Mouse (Mus musculus) limb, embryonic 14.5 days (tissue): ENCODE results near the gene Cntrob. TPM values are rescaled to one million over a fixed set of nuclear protein-coding genes. Genes with fewer than 3 reads are reported as not detected.

Experiments used
- ATAC-seq: fragments of 200-750 bp; cut with Nextera tagmentation; 2 replicates; pipeline ENCODE4 v1.8.0; 2017; ENCODE audit warnings: low read depth, moderate number of reproducible peaks, moderate TSS enrichment; ENCODE audit not compliant: low FRiP score
- DNase-seq: peaks from one replicate; pipeline ENCODE4 v3.0.0-alpha.2; 2015; ENCODE audit warnings: low spot score
- H3K27ac ChIP-seq: fragments of 300-500 bp; sonication (generic); replicated peaks from 2 replicates; pipeline ENCODE4 v1.5.1; 2014; ENCODE audit warnings: low read depth, mild to moderate bottlenecking, low read length, moderate library complexity, mixed read lengths
- H3K27me3 ChIP-seq: fragments of 300-500 bp; sonication (generic); 2 replicates; pipeline ENCODE4 v1.6.1; 2014; ENCODE audit warnings: low read length, mixed read lengths; ENCODE audit not compliant: control insufficient read depth, insufficient read depth
- H3K36me3 ChIP-seq: fragments of 300-500 bp; sonication (generic); 2 replicates; pipeline ENCODE4 v1.6.1; 2014; ENCODE audit warnings: mild to moderate bottlenecking, low read length, moderate library complexity, mixed read lengths; ENCODE audit not compliant: control insufficient read depth, insufficient read depth
- H3K4me1 ChIP-seq: fragments of 300-500 bp; sonication (generic); 2 replicates; pipeline ENCODE4 v1.6.1; 2014; ENCODE audit warnings: antibody characterized with exemption, low read length, mixed read lengths; ENCODE audit not compliant: control insufficient read depth, insufficient read depth
- H3K4me2 ChIP-seq: fragments of 300-500 bp; sonication (generic); replicated peaks from 2 replicates; pipeline ENCODE4 v1.6.1; 2014; ENCODE audit warnings: low read depth, mild to moderate bottlenecking, low read length, moderate library complexity; ENCODE audit not compliant: severe bottlenecking
- H3K4me3 ChIP-seq: fragments of 300-500 bp; sonication (generic); replicated peaks from 2 replicates; pipeline ENCODE4 v1.5.1; 2014; ENCODE audit warnings: low read length
- H3K9ac ChIP-seq: fragments of 300-500 bp; sonication (generic); 2 replicates; pipeline ENCODE4 v1.6.1; 2014; ENCODE audit warnings: mild to moderate bottlenecking, low read depth, low read length, moderate library complexity; ENCODE audit not compliant: severe bottlenecking
- H3K9me3 ChIP-seq: fragments of 300-500 bp; sonication (generic); 2 replicates; pipeline ENCODE4 v1.6.1; 2016; ENCODE audit warnings: low read length; ENCODE audit not compliant: control insufficient read depth
- POLR2A ChIP-seq: fragments of 200-500 bp; IDR thresholded peaks from 2 replicates; pipeline ENCODE4 v1.8.0; 2012; ENCODE audit warnings: inconsistent platforms, mild to moderate bottlenecking, moderate library complexity, borderline replicate concordance; ENCODE audit not compliant: insufficient read depth, insufficient read length; ENCODE audit errors: extremely low read depth
- WGBS: fragments of 180-500 bp; shearing (Covaris S2); extraction: QIAGEN DNeasy Blood & Tissue Kit; methylation state at CpG from one replicate; pipeline ENCODE4 v1.1.7; 2014; 5-methylcytosine and 5-hydroxymethylcytosine counted together
- polyA plus RNA-seq, 2 experiments: library from polyadenylated mRNA; depleted of rRNA in 1 of 2; stranded (reverse) in 1 of 2; unstranded in 1 of 2; fragments of >200 nt; fragmentation: Nextera tagmentation in 1 of 2; extraction: Ambion mirVana in 1 of 2; gene quantifications; 2 replicates each; pipeline versions ENCODE4 v1.2.1 to v1.2.3; 2012 to 2014

Gene Cntrob
- polyA plus RNA-seq, 2 experiments = 14.6 to 44.0 TPM

DNA sequence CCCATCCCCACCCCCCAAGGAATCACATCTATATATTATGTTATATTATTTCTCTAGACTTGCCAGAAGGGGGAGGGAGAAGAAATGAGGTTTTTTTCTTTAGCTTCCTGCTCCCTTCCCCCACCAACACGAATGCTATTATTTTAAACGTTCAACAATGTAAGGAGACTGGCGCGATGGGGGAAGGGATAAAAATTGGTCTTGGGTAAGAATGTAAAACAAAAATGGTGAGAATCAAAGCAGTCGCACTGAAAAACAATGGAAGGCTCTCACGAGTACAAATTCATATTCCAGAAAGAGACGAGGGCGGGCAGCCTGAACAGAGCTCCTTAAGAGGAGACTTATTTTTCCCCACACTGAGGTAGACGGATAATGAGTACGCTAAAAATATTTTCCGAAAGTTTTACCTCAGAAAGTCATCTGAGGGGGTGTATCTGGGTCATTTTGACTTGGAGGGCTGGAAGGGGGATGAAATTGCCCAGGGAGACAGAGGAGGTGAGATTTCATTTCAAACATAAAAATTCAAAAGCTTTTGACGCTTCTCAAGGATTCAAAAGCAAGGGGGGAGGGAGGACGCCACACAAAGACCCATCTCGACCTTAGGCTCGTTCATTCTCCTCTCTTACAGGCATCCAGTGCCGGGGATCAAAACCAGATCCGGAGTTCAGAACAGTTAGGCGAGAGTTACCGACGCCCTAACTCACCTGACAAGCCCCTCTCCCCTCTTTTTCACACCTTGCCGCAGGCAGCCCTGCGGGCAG lies 43.5 kb upstream of the Cntrob start:
- Histone ChIP-seq H3K27me3 (no peaks in the 10 kb centered on the region), H3K9ac (peak overlapping the region; percentile 100), H3K4me1 (peaks cover 46% of the 10 kb centered on the region), H3K4me2 (peak overlapping the region; percentile 94), H3K9me3 (no peaks in the 10 kb centered on the region), H3K27ac (peak overlapping the region; percentile 100), H3K4me3 (peak overlapping the region; percentile 94), H3K36me3 (peaks cover 25% of the 10 kb centered on the region)
- no peak for TF ChIP-seq POLR2A
- under 1% methylated on average over 22 of the region's 22 CpGs for WGBS
- DNase-seq (peak; percentile 33), ATAC-seq (no peak)

DNA sequence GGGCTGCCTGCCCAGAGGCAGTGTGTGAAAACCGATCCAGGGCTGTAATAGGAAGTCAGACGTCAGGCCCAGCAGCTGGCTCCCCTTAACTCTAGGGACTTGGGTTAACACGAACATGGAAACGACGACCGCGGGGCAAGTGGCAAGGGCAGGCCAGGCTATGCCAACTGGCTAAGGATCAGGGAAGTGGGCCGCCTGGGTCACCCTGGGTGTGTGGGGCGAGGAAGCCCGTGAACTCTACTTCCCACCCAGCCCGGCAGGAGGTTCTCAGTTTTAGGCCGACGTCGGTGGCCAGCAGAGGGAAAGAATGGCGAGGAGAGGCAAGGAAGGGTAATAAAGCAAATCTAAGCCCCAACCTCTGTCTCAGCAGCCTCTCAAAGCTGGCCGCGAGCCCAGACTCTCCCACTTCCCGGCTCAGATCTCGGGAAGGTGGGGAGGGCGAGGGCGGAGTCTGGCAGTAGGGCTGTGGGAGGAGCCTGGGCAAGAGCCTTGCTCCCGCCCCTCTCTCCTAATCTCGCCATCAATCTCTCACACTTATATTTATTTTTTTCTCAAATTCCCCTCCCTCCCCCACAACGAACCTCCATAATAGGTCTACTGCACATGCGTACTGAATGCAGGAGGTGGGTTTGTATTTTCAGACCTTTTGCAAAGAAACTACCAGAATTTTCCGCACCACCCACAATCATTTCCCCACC lies 42.7 kb upstream of the Cntrob start:
- TF ChIP-seq POLR2A = peak; percentile 39; the same call in 1 of the 2 replicates
- Histone ChIP-seq H3K27me3 (no peaks in the 10 kb centered on the region), H3K4me1 (peaks cover 40% of the 10 kb centered on the region), H3K9ac (peak overlapping the region; percentile 61), H3K4me2 (peak overlapping the region; percentile 94), H3K9me3 (no peaks in the 10 kb centered on the region), H3K36me3 (peaks cover 32% of the 10 kb centered on the region), H3K27ac (peak overlapping the region; percentile 100), H3K4me3 (peak overlapping the region; percentile 94)
- peak; percentile 99 for DNase-seq
- ATAC-seq = peak; percentile 86
- under 1% methylated on average over 26 of the region's 26 CpGs for WGBS

DNA sequence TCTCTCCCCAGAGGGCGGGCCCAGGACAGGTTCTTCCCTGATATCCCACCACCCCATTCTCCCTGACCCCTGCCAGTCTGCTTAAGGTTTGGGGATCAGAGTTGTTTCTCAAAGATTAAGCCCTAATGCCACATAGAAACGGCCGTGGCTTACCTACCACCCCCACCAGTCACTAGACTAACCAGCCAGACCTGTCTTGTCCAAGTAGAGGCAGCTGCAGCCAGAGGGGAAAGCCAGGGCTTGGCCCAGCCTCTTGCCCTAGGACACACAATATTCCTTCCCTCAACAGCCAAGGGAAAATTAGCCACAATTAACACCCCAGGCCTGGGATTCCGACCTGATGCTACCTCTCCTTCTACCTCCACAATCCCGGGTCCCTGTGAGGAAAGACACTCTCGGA lies 42.1 kb upstream of the Cntrob start:
- Histone ChIP-seq H3K4me1 (peaks cover 35% of the 10 kb centered on the region), H3K27ac (peak overlapping the region; percentile 94), H3K27me3 (no peaks in the 10 kb centered on the region), H3K9me3 (no peaks in the 10 kb centered on the region), H3K36me3 (peaks cover 38% of the 10 kb centered on the region), H3K4me2 (peak overlapping the region; percentile 94), H3K9ac (peak overlapping the region; percentile 61), H3K4me3 (peak overlapping the region; percentile 94)
- TF ChIP-seq POLR2A = no peak
- 15% methylated on average over 6 of the region's 6 CpGs for WGBS
- no peak for ATAC-seq
- DNase-seq = peak; percentile 15

- peak overlapping the region; percentile 94 for H3K4me2 ChIP-seq
- WGBS = 3% methylated on average over 6 of the region's 6 CpGs
- H3K9me3 ChIP-seq = no peaks in the 10 kb centered on the region
- peak; percentile 84 for DNase-seq
- H3K4me3 ChIP-seq = peak overlapping the region; percentile 94
- peaks cover 31% of the 10 kb centered on the region for H3K4me1 ChIP-seq
- ATAC-seq = peak; percentile 4
- H3K9ac ChIP-seq = 0 out of 2 replicates have a peak overlapping the region, but pooled peaks have one; percentile 35
- H3K27ac ChIP-seq = peak overlapping the region; percentile 94
- H3K36me3 ChIP-seq = peaks cover 46% of the 10 kb centered on the region
- no peak for TF ChIP-seq POLR2A
- no peaks in the 10 kb centered on the region for H3K27me3 ChIP-seq
These were observed 41.3 kb upstream of the Cntrob start for GRCm38 (mm10) chr11:69364910-69365309.

- Histone ChIP-seq H3K9me3 (no peaks in the 10 kb centered on the region), H3K4me1 (peaks cover 31% of the 10 kb centered on the region), H3K4me2 (peak overlapping the region; percentile 94), H3K27ac (peak overlapping the region; percentile 94), H3K4me3 (peak overlapping the region; percentile 94; the same call in 1 of the 2 replicates), H3K27me3 (no peaks in the 10 kb centered on the region), H3K9ac (no peak overlapping the region), H3K36me3 (peaks cover 51% of the 10 kb centered on the region)
- DNase-seq (no peak), ATAC-seq (no peak)
- WGBS = 48% methylated on average over 8 of the region's 8 CpGs
- no peak for TF ChIP-seq POLR2A
These were observed 40.8 kb upstream of the Cntrob start for GRCm38 (mm10) chr11:69364376-69364775.
